In genomic region chr6:119480706-119481331, GRCm38 (mm10) we compare ENCODE assay signal across 8 mouse cellular contexts. TPM values are rescaled to one million over a fixed set of nuclear protein-coding genes. Genes with fewer than 3 reads are reported as not detected.
DNase-seq lines count a peak whose midpoint lies in the region; ATAC-seq and TF ChIP-seq lines count a peak whose summit lies in the region.

No protein-coding gene starts in this region.

- peak overlapping the region; percentile 97 for H3K4me2 ChIP-seq in embryonic facial prominence, embryonic 15.5 days (replicated peaks)
- H3K4me2 ChIP-seq in hindbrain, embryonic 15.5 days = peak overlapping the region; percentile 99
- H3K4me2 ChIP-seq in liver, embryonic 12.5 days = peak overlapping the region; percentile 99

- peak overlapping the region; percentile 86 for H3K27ac ChIP-seq in heart, adult 2 months
- H3K27ac ChIP-seq in embryonic facial prominence, embryonic 15.5 days (replicated peaks) = no peak overlapping the region
- peak overlapping the region; percentile 97 for H3K27ac ChIP-seq in hindbrain, embryonic 15.5 days (replicated peaks)
- peak overlapping the region; percentile 91 for H3K27ac ChIP-seq in liver, embryonic 12.5 days

- no peaks in the 10 kb centered on the region for H3K9me3 ChIP-seq in embryonic facial prominence, embryonic 15.5 days (replicated peaks)
- H3K9me3 ChIP-seq in hindbrain, embryonic 15.5 days = no peaks in the 10 kb centered on the region
- H3K9me3 ChIP-seq in liver, embryonic 12.5 days (replicated peaks) = no peaks in the 10 kb centered on the region

- H3K27me3 ChIP-seq in heart, adult 2 months (ENCODE audit: control insufficient read depth, insufficient read depth, low read length) = no peaks in the 10 kb centered on the region
- H3K27me3 ChIP-seq in embryonic facial prominence, embryonic 15.5 days = no peaks in the 10 kb centered on the region
- H3K27me3 ChIP-seq in hindbrain, embryonic 15.5 days = no peaks in the 10 kb centered on the region
- no peaks in the 10 kb centered on the region for H3K27me3 ChIP-seq in liver, embryonic 12.5 days (replicated peaks)

- intact Hi-C loops in heart, adult 2 months (cut with DNase I) = loop anchor here (5.0 kb wide), 2 partner anchors 366 to 556 kb away; partner anchors contain the start of genes Erc1 and Wnk1

- H3K36me3 ChIP-seq in heart, adult 2 months (ENCODE audit: control insufficient read depth, insufficient read depth, low read length) = no peaks in the 10 kb centered on the region
- no peaks in the 10 kb centered on the region; the same call in 1 of the 2 replicates for H3K36me3 ChIP-seq in embryonic facial prominence, embryonic 15.5 days
- H3K36me3 ChIP-seq in hindbrain, embryonic 15.5 days = 0 out of 2 replicates have a peak, but pooled peaks cover 3% of the 10 kb centered on the region
- peaks cover 30% of the 10 kb centered on the region for H3K36me3 ChIP-seq in liver, embryonic 12.5 days

- TF ChIP-seq POLR2A in heart, adult 2 months (IDR thresholded peaks at IDR 0.05; ENCODE audit: insufficient read depth, low read depth, low read length) = no peak

- no peaks in the 10 kb centered on the region for H3K79me2 ChIP-seq in heart, adult 2 months (replicated peaks; ENCODE audit: control insufficient read depth, insufficient read depth, low read length)

- WGBS in heart, adult 2 months = 7% methylated on average over 33 of the region's 33 CpGs
- WGBS in embryonic facial prominence, embryonic 15.5 days = 1% methylated on average over 33 of the region's 33 CpGs
- WGBS in hindbrain, embryonic 15.5 days = 2% methylated on average over 33 of the region's 33 CpGs
- 0% methylated on average over 33 of the region's 33 CpGs for WGBS in liver, embryonic 12.5 days (ENCODE audit: insufficient replicate concordance)

- TF ChIP-seq CTCF in heart, adult 2 months (IDR thresholded peaks at IDR 0.05) = no peak

- peak overlapping the region; percentile 91 for H3K9ac ChIP-seq in heart, adult 2 months (ENCODE audit: low read depth, low read length)
- H3K9ac ChIP-seq in embryonic facial prominence, embryonic 15.5 days = peak overlapping the region; percentile 94
- peak overlapping the region; percentile 66 for H3K9ac ChIP-seq in hindbrain, embryonic 15.5 days
- peak overlapping the region; percentile 86 for H3K9ac ChIP-seq in liver, embryonic 12.5 days

- ATAC-seq in embryonic facial prominence, embryonic 15.5 days (ENCODE audit: insufficient number of reproducible peaks, low FRiP score, low TSS enrichment, low read depth) = no peak
- 0 out of 2 replicates have a peak, but pooled peaks have one; percentile 10 for ATAC-seq in hindbrain, embryonic 15.5 days (ENCODE audit: low FRiP score, low read depth)
- ATAC-seq in liver, embryonic 12.5 days = peak; percentile 16; the same call in 1 of the 2 replicates

- peak; percentile 36 to 52 for DNase-seq in heart, adult 2 months
- no peak for DNase-seq in heart, adult 9 months (ENCODE audit: low spot score in 2 of 2)
- DNase-seq in adrenal gland, adult 8-10 months = peak; percentile 33
- DNase-seq in neural tube, embryonic 10.5 days (ENCODE audit: extremely low spot score, low spot score) = peak; percentile 55
- DNase-seq in thymus, postnatal 4 days = peak; percentile 73

- H3K4me3 ChIP-seq in heart, adult 2 months = peak overlapping the region; percentile 83
- peak overlapping the region; percentile 79 for H3K4me3 ChIP-seq in embryonic facial prominence, embryonic 15.5 days (replicated peaks)
- H3K4me3 ChIP-seq in hindbrain, embryonic 15.5 days = peak overlapping the region; percentile 76
- peak overlapping the region; percentile 85 for H3K4me3 ChIP-seq in liver, embryonic 12.5 days

- H3K4me1 ChIP-seq in heart, adult 2 months (ENCODE audit: control insufficient read depth, insufficient read depth, low read length) = peaks cover 6% of the 10 kb centered on the region
- peaks cover 46% of the 10 kb centered on the region for H3K4me1 ChIP-seq in embryonic facial prominence, embryonic 15.5 days
- peaks cover 45% of the 10 kb centered on the region for H3K4me1 ChIP-seq in hindbrain, embryonic 15.5 days (replicated peaks)
- H3K4me1 ChIP-seq in liver, embryonic 12.5 days = peaks cover 73% of the 10 kb centered on the region

- TF ChIP-seq EP300 in heart, adult 2 months (IDR thresholded peaks at IDR 0.05; ENCODE audit: insufficient read depth, low read depth, low read length) = no peak

RNA-seq across cellular contexts. Expression of gene Fbxl14, which starts 1.4 kb away (rescaled TPM):
- total RNA-seq in heart, adult 2 months (2021) = 10 to 100 TPM; 16.0 to 16.6 TPM
- 19.7 and 20.3 TPM in 2 replicates for polyA plus RNA-seq in heart, adult 2 months (2012; rRNA removed)
- 10 to 100 TPM; 35.2 to 38.8 (median 36.3) TPM for total RNA-seq in adrenal gland, adult 8-10 months (2022)
- polyA plus RNA-seq in embryonic facial prominence, embryonic 15.5 days (2015; fragmentation: Nextera tagmentation; extraction: Ambion mirVana) = 4.3 TPM in 2 replicates
- 2.3 and 2.4 TPM in 2 replicates for polyA plus RNA-seq in hindbrain, embryonic 15.5 days (2015; fragmentation: Nextera tagmentation; extraction: Ambion mirVana)
- 3.2 and 3.4 TPM in 2 replicates for polyA plus RNA-seq in liver, embryonic 12.5 days (2016; fragmentation: Nextera tagmentation; extraction: Ambion mirVana)

Comparison
In these comparisons a context has a peak if more than half of its experiments do, and no peak if none do; other contexts are left out.
1. DNase-seq: peak in heart, adult 2 months (2 of 2), adrenal gland, adult 8-10 months (single experiment), neural tube, embryonic 10.5 days (single experiment) and thymus, postnatal 4 days (single experiment); none in heart, adult 9 months (0 of 2).
2. Peak in every context shown above with its lines, with median percentiles within 50 percentile points of each other: H3K4me3 ChIP-seq, H3K9ac ChIP-seq and H3K4me2 ChIP-seq.